19 mouse cellular contexts compared by ENCODE assay signal in genomic region chrX:106122823-106123222, GRCm38 (mm10). TPM values are rescaled to one million over a fixed set of nuclear protein-coding genes. Genes with fewer than 3 reads are reported as not detected.
DNase-seq lines count a peak whose midpoint lies in the region.
"Had no signal": no experiment of that assay in that cellular context is flagged by ENCODE, and none has a peak within 500 bp of the region (broad histone marks: within the 10 kb centered on the region; RNA-seq: fewer than 3 reads in every experiment).

No protein-coding gene starts in this region.

- DNase-seq in gastrocnemius, adult 18-20 months (ENCODE audit: low spot score), result peak; percentile 10
- DNase-seq in gastrocnemius, postnatal 36 days, result no peak
- peak; percentile 3 for DNase-seq in gastrocnemius, postnatal 10 days
- no peak for DNase-seq in gastrocnemius, adult 8-10 months (ENCODE audit: low spot score in 2 of 2)
- DNase-seq in gastrocnemius, postnatal 14 days, result peak; percentile 11
- peak; percentile 22 for DNase-seq in splenic B cell, adult 2 months (ENCODE audit: low read depth, low spot score)
- no peak for DNase-seq in right cerebral cortex, adult 2 months (ENCODE audit: low spot score in 2 of 2)
- no peak for DNase-seq in kidney, postnatal 36 days
- DNase-seq: adrenal gland, adult 2 months; adrenal gland, postnatal 10 days; adrenal gland, postnatal 25 days; cerebellum, adult 11-12 months; cerebellum, adult 2 months; cerebellum, adult 9-10 months; cerebellum, postnatal 10 days; cerebellum, postnatal 25 days; forebrain, postnatal 0 days had no signal

- H3K27me3 ChIP-seq in splenic B cell, adult 2 months (ENCODE audit: control insufficient read depth, insufficient read depth, low read length, poor library complexity, severe bottlenecking), result no peaks in the 10 kb centered on the region
- H3K27me3 ChIP-seq: forebrain, embryonic 13.5 days; forebrain, embryonic 15.5 days had no signal

- intact Hi-C loops in gastrocnemius, postnatal 36 days (cut with DNase I), result loop anchor here (10.0 kb wide), 1 partner anchor 52 kb away; no protein-coding TSS in a partner anchor
- intact Hi-C loops in gastrocnemius, postnatal 14 days (cut with DNase I; ENCODE audit: low total_unique reads), result no loop called here

- no peaks in the 10 kb centered on the region for H3K36me3 ChIP-seq in splenic B cell, adult 2 months (ENCODE audit: control insufficient read depth, insufficient read depth, low read length, poor library complexity, severe bottlenecking)

RNA-seq across cellular contexts. Expression of gene Tlr13, which starts 20.2 kb away (rescaled TPM):
- total RNA-seq in gastrocnemius, adult 18-20 months (2021), result under 1 TPM; 0.14 to 0.17 TPM
- total RNA-seq in gastrocnemius, postnatal 36 days (2021), result under 1 TPM; 0.23 to 0.44 TPM
- under 1 TPM; 0.70 to 0.82 TPM for total RNA-seq in gastrocnemius, postnatal 10 days (2021)
- under 1 TPM in 3 of 4 experiments, not detected in 1; 0.07 to 0.32 (median 0.16) TPM for total RNA-seq in gastrocnemius, adult 8-10 months (2022)
- under 1 TPM; 0.62 to 0.78 TPM for total RNA-seq in gastrocnemius, postnatal 14 days (2021)

Comparison
In these comparisons a context has a peak if more than half of its experiments do, and no peak if none do; other contexts are left out.
1. DNase-seq: peak in gastrocnemius, adult 18-20 months (single experiment), gastrocnemius, postnatal 10 days (single experiment), gastrocnemius, postnatal 14 days (single experiment) and splenic B cell, adult 2 months (single experiment); none in gastrocnemius, postnatal 36 days (0 of 2), gastrocnemius, adult 8-10 months (0 of 2), right cerebral cortex, adult 2 months (0 of 2) and kidney, postnatal 36 days (0 of 2).